Mouse (Mus musculus): ENCODE results near the gene AU015836. TPM values are rescaled to one million over a fixed set of nuclear protein-coding genes. Genes with fewer than 3 reads are reported as not detected.

Gene AU015836
- 0.04 TPM in 1 of 2 replicates, not detected in the other for polyA plus RNA-seq (2012; rRNA removed)

- Histone ChIP-seq H3K27ac (ENCODE audit: control insufficient read depth, insufficient read depth, low read length) (no peak within 1 kb of the TSS), H3K36me3 (ENCODE audit: control insufficient read depth, insufficient read depth, low read length) (no peaks in the 10 kb centered on the region), H3K4me3 (ENCODE audit: control insufficient read depth, insufficient read depth, low read length) (no peak within 1 kb of the TSS), H3K27me3 (ENCODE audit: control insufficient read depth, insufficient read depth, low read length) (no peaks in the 10 kb centered on the region), H3K4me1 (replicated peaks; ENCODE audit: control insufficient read depth, insufficient read depth, low read length) (no peaks in the 10 kb centered on the region)
- DNase-seq, result no peak
- WGBS, result 97% methylated on average over 14 of the region's 14 CpGs
- no peak for TF ChIP-seq POLR2A (IDR thresholded peaks at IDR 0.05; ENCODE audit: control insufficient read depth, extremely low read depth, insufficient read depth, low read length, poor library complexity)
- TF ChIP-seq CTCF (IDR thresholded peaks at IDR 0.05; ENCODE audit: borderline replicate concordance, control insufficient read depth, extremely low read depth, insufficient read depth, low read length, poor library complexity), result no peak
These were observed at the start of gene AU015836 for GRCm38 (mm10) chrX:93968444-93968843. AU015836 (plus strand) TSS chrX:93968659.

GRCm38 (mm10) chrX:93919017-93919416 is 49.4 kb upstream of the AU015836 start:
- H3K27ac ChIP-seq (ENCODE audit: control insufficient read depth, insufficient read depth, low read length), result no peak overlapping the region
- no peaks in the 10 kb centered on the region for H3K4me1 ChIP-seq (replicated peaks; ENCODE audit: control insufficient read depth, insufficient read depth, low read length)
- TF ChIP-seq POLR2A (IDR thresholded peaks at IDR 0.05; ENCODE audit: control insufficient read depth, extremely low read depth, insufficient read depth, low read length, poor library complexity), result no peak
- no peak for TF ChIP-seq CTCF (IDR thresholded peaks at IDR 0.05; ENCODE audit: borderline replicate concordance, control insufficient read depth, extremely low read depth, insufficient read depth, low read length, poor library complexity)
- no peak overlapping the region for H3K4me3 ChIP-seq (ENCODE audit: control insufficient read depth, insufficient read depth, low read length)
- 25% methylated on average over 3 of the region's 3 CpGs for WGBS
- no peaks in the 10 kb centered on the region for H3K27me3 ChIP-seq (ENCODE audit: control insufficient read depth, insufficient read depth, low read length)
- DNase-seq, result no peak
- H3K36me3 ChIP-seq (ENCODE audit: control insufficient read depth, insufficient read depth, low read length), result no peaks in the 10 kb centered on the region

GRCm38 (mm10) chrX:93928379-93928778 is 40.1 kb upstream of the AU015836 start:
- no peak overlapping the region for H3K27ac ChIP-seq (ENCODE audit: control insufficient read depth, insufficient read depth, low read length)
- no peaks in the 10 kb centered on the region for H3K27me3 ChIP-seq (ENCODE audit: control insufficient read depth, insufficient read depth, low read length)
- no peaks in the 10 kb centered on the region for H3K36me3 ChIP-seq (ENCODE audit: control insufficient read depth, insufficient read depth, low read length)
- TF ChIP-seq CTCF (IDR thresholded peaks at IDR 0.05; ENCODE audit: borderline replicate concordance, control insufficient read depth, extremely low read depth, insufficient read depth, low read length, poor library complexity) (no peak), POLR2A (IDR thresholded peaks at IDR 0.05; ENCODE audit: control insufficient read depth, extremely low read depth, insufficient read depth, low read length, poor library complexity) (no peak)
- WGBS, result 96% methylated on average over 3 of the region's 3 CpGs
- no peaks in the 10 kb centered on the region for H3K4me1 ChIP-seq (replicated peaks; ENCODE audit: control insufficient read depth, insufficient read depth, low read length)
- no peak for DNase-seq
- no peak overlapping the region for H3K4me3 ChIP-seq (ENCODE audit: control insufficient read depth, insufficient read depth, low read length)

GRCm38 (mm10) chrX:93928794-93929193 is 39.7 kb upstream of the AU015836 start:
- no peak overlapping the region for H3K27ac ChIP-seq (ENCODE audit: control insufficient read depth, insufficient read depth, low read length)
- WGBS, result 88% methylated on average over 1 of the region's 1 CpGs
- H3K36me3 ChIP-seq (ENCODE audit: control insufficient read depth, insufficient read depth, low read length), result no peaks in the 10 kb centered on the region
- no peaks in the 10 kb centered on the region for H3K27me3 ChIP-seq (ENCODE audit: control insufficient read depth, insufficient read depth, low read length)
- TF ChIP-seq CTCF (IDR thresholded peaks at IDR 0.05; ENCODE audit: borderline replicate concordance, control insufficient read depth, extremely low read depth, insufficient read depth, low read length, poor library complexity) (no peak), POLR2A (IDR thresholded peaks at IDR 0.05; ENCODE audit: control insufficient read depth, extremely low read depth, insufficient read depth, low read length, poor library complexity) (no peak)
- no peak for DNase-seq
- H3K4me3 ChIP-seq (ENCODE audit: control insufficient read depth, insufficient read depth, low read length), result no peak overlapping the region
- no peaks in the 10 kb centered on the region for H3K4me1 ChIP-seq (replicated peaks; ENCODE audit: control insufficient read depth, insufficient read depth, low read length)

DNA sequence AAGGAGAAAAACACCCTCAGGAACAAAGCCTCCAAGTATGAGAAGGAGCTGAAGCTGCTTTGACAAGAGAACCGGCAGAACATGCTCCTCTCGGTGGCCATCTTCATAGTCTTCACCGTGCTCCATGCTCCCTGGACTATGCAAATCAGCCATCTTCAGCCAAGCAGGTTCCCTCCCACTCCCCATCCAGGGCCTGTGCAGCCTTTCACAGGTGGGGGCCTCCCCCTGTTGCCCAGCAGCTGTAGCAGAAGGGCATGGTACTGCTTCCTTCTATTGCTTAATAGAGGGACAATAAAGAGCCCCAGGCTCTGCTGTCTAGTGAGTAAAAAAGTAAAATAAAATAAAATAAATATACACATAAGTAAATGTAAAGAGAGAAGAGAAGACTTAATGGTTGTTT is 36.8 kb upstream of the AU015836 start:
- H3K27ac ChIP-seq (ENCODE audit: control insufficient read depth, insufficient read depth, low read length), result no peak overlapping the region
- H3K36me3 ChIP-seq (ENCODE audit: control insufficient read depth, insufficient read depth, low read length), result no peaks in the 10 kb centered on the region
- no peaks in the 10 kb centered on the region for H3K27me3 ChIP-seq (ENCODE audit: control insufficient read depth, insufficient read depth, low read length)
- DNase-seq, result no peak
- 92% methylated on average over 3 of the region's 3 CpGs for WGBS
- H3K4me1 ChIP-seq (replicated peaks; ENCODE audit: control insufficient read depth, insufficient read depth, low read length), result no peaks in the 10 kb centered on the region
- no peak for TF ChIP-seq POLR2A (IDR thresholded peaks at IDR 0.05; ENCODE audit: control insufficient read depth, extremely low read depth, insufficient read depth, low read length, poor library complexity)
- no peak for TF ChIP-seq CTCF (IDR thresholded peaks at IDR 0.05; ENCODE audit: borderline replicate concordance, control insufficient read depth, extremely low read depth, insufficient read depth, low read length, poor library complexity)
- H3K4me3 ChIP-seq (ENCODE audit: control insufficient read depth, insufficient read depth, low read length), result no peak overlapping the region

GRCm38 (mm10) chrX:93956727-93957126 is 11.7 kb upstream of the AU015836 start:
- 10% methylated on average over 1 of the region's 1 CpGs for WGBS
- Histone ChIP-seq H3K27me3 (ENCODE audit: control insufficient read depth, insufficient read depth, low read length) (no peaks in the 10 kb centered on the region), H3K27ac (ENCODE audit: control insufficient read depth, insufficient read depth, low read length) (no peak overlapping the region), H3K4me1 (replicated peaks; ENCODE audit: control insufficient read depth, insufficient read depth, low read length) (no peaks in the 10 kb centered on the region), H3K4me3 (ENCODE audit: control insufficient read depth, insufficient read depth, low read length) (no peak overlapping the region), H3K36me3 (ENCODE audit: control insufficient read depth, insufficient read depth, low read length) (no peaks in the 10 kb centered on the region)
- TF ChIP-seq CTCF (IDR thresholded peaks at IDR 0.05; ENCODE audit: borderline replicate concordance, control insufficient read depth, extremely low read depth, insufficient read depth, low read length, poor library complexity) (no peak), POLR2A (IDR thresholded peaks at IDR 0.05; ENCODE audit: control insufficient read depth, extremely low read depth, insufficient read depth, low read length, poor library complexity) (no peak)
- DNase-seq, result no peak

GRCm38 (mm10) chrX:93958502-93958901 is 10.0 kb upstream of the AU015836 start:
- TF ChIP-seq CTCF (IDR thresholded peaks at IDR 0.05; ENCODE audit: borderline replicate concordance, control insufficient read depth, extremely low read depth, insufficient read depth, low read length, poor library complexity), result no peak
- TF ChIP-seq POLR2A (IDR thresholded peaks at IDR 0.05; ENCODE audit: control insufficient read depth, extremely low read depth, insufficient read depth, low read length, poor library complexity), result no peak
- H3K4me3 ChIP-seq (ENCODE audit: control insufficient read depth, insufficient read depth, low read length), result no peak overlapping the region
- H3K4me1 ChIP-seq (replicated peaks; ENCODE audit: control insufficient read depth, insufficient read depth, low read length), result no peaks in the 10 kb centered on the region
- no peak overlapping the region for H3K27ac ChIP-seq (ENCODE audit: control insufficient read depth, insufficient read depth, low read length)
- DNase-seq, result no peak
- no peaks in the 10 kb centered on the region for H3K27me3 ChIP-seq (ENCODE audit: control insufficient read depth, insufficient read depth, low read length)
- 52% methylated on average over 3 of the region's 3 CpGs for WGBS
- no peaks in the 10 kb centered on the region for H3K36me3 ChIP-seq (ENCODE audit: control insufficient read depth, insufficient read depth, low read length)

Measured in thymus, adult 2 months (tissue).